Mouse (Mus musculus) induced T-regulatory cell, adult 2 months (primary cell): ENCODE data around the gene Zbtb8a.
A peak's percentile ranks its signal among the peaks of the same experiment; 100 is the strongest.
"Not testable (repeated sequence)": the region's sequence is repeated elsewhere in the genome, so short reads cannot be mapped to it uniquely, and the experiment has no call there.

ENCODE experiments used
- DNase-seq: peaks from one replicate; pipeline ENCODE4 v3.0.0-alpha.2; 2012; ENCODE audit warnings: low read depth

The Zbtb8a gene

GRCm38 (mm10) chr4:129377601-129378390 lies at the start of gene Zbtb8a:
Zbtb8a (minus strand) TSS chr4:129378116.
- DNase-seq, result peak; percentile 70

- no peak for DNase-seq
Observed at GRCm38 (mm10) chr4:129418321-129418720, 40.4 kb upstream of the Zbtb8a start.

- DNase-seq, result no peak
Observed at GRCm38 (mm10) chr4:129416478-129416877, 38.6 kb upstream of the Zbtb8a start.

GRCm38 (mm10) chr4:129415892-129416291 lies 38.0 kb upstream of the Zbtb8a start:
- DNase-seq, result peak; percentile 25

- DNase-seq, result no peak
Observed at GRCm38 (mm10) chr4:129410991-129411390, 33.1 kb upstream of the Zbtb8a start.

- not testable (repeated sequence) for DNase-seq
Observed at GRCm38 (mm10) chr4:129410532-129410931, 32.6 kb upstream of the Zbtb8a start.

GRCm38 (mm10) chr4:129406447-129406846 lies 28.5 kb upstream of the Zbtb8a start:
- peak; percentile 74 for DNase-seq

- DNase-seq, result no peak
Observed at GRCm38 (mm10) chr4:129399813-129400212, 21.9 kb upstream of the Zbtb8a start.

GRCm38 (mm10) chr4:129396960-129397359 lies 19.0 kb upstream of the Zbtb8a start:
- no peak for DNase-seq

- no peak for DNase-seq
Observed at GRCm38 (mm10) chr4:129394089-129394870, 16.4 kb upstream of the Zbtb8a start.

GRCm38 (mm10) chr4:129390936-129391557 lies 13.1 kb upstream of the Zbtb8a start:
- no peak for DNase-seq

GRCm38 (mm10) chr4:129390216-129390743 lies 12.4 kb upstream of the Zbtb8a start:
- no peak for DNase-seq

- no peak for DNase-seq
Observed at GRCm38 (mm10) chr4:129388404-129388803, 10.5 kb upstream of the Zbtb8a start.

- no peak for DNase-seq
Observed at GRCm38 (mm10) chr4:129386989-129387388, 9.1 kb upstream of the Zbtb8a start.

GRCm38 (mm10) chr4:129386269-129386946 lies 8.5 kb upstream of the Zbtb8a start:
- no peak for DNase-seq

GRCm38 (mm10) chr4:129385685-129386084 lies 7.8 kb upstream of the Zbtb8a start:
- DNase-seq, result no peak

- no peak for DNase-seq
Observed at GRCm38 (mm10) chr4:129384440-129384839, 6.5 kb upstream of the Zbtb8a start.

GRCm38 (mm10) chr4:129383586-129383985 lies 5.7 kb upstream of the Zbtb8a start:
- DNase-seq, result no peak

GRCm38 (mm10) chr4:129382488-129382887 lies 4.6 kb upstream of the Zbtb8a start:
- no peak for DNase-seq

GRCm38 (mm10) chr4:129382029-129382428 lies 4.1 kb upstream of the Zbtb8a start:
- no peak for DNase-seq

GRCm38 (mm10) chr4:129381148-129381547 lies 3.2 kb upstream of the Zbtb8a start:
- DNase-seq, result no peak

GRCm38 (mm10) chr4:129379805-129380204 lies 1.9 kb upstream of the Zbtb8a start:
- no peak for DNase-seq
